Mouse (Mus musculus): ENCODE data around the gene Tfb1m. TPM values are rescaled to one million over a fixed set of nuclear protein-coding genes. Genes with fewer than 3 reads are reported as not detected.

Tfb1m gene
- polyA plus RNA-seq, 1 experiment from 2014 or later, result 18.4 TPM

DNA sequence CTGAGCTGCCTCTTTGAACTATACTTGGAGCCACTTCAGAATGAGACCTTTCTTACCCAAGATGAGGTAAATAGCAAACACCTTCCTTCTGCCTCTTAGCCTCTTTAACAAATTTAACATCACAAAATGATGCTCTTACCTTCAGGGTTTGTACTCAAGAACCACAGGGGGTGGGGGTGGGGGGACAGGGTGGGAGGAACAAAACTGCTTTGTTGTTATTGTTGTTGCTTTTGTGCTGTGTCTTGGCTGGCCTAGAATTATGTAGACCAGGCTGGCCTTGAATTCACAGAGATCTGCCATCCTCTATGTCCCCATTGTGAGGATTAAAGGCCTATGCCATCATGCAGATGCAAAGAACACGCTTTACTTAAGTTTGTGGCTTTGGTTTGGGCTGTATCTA, 51.9 kb downstream of the Tfb1m start:
- H3K9ac ChIP-seq, result no peak overlapping the region
- no peak overlapping the region for H3K4me2 ChIP-seq (replicated peaks)
- 85% methylated on average over 1 of the region's 1 CpGs for WGBS
- H3K4me3 ChIP-seq (replicated peaks), result no peak overlapping the region
- H3K27me3 ChIP-seq (replicated peaks), result no peaks in the 10 kb centered on the region
- ATAC-seq, result no peak
- H3K27ac ChIP-seq, result no peak overlapping the region
- H3K4me1 ChIP-seq (replicated peaks), result no peaks in the 10 kb centered on the region
- no peaks in the 10 kb centered on the region for H3K36me3 ChIP-seq
- no peaks in the 10 kb centered on the region for H3K9me3 ChIP-seq

DNA sequence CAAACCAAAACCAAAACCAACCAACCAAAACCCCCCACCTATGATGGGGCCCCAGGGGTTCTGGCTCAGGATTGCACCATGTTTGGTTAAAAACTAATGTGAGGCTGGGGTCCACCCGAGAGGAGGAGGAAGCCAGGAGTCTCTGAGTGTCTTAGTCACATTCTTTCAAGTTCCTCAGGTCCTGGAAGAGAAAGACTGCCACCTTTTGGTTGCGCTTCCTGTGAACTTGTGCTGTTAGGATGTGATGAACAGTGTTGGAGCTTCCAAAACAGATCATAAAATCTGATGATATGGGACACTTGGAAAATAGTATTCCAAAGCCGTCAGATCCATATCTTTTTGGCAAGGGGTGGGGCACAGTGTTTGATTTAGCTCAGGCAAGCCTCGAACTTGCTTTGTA, 56.6 kb downstream of the Tfb1m start:
- Histone ChIP-seq H3K9ac (no peak overlapping the region), H3K9me3 (no peaks in the 10 kb centered on the region), H3K4me3 (replicated peaks) (no peak overlapping the region), H3K36me3 (no peaks in the 10 kb centered on the region), H3K27ac (no peak overlapping the region), H3K4me1 (replicated peaks) (no peaks in the 10 kb centered on the region), H3K4me2 (replicated peaks) (no peak overlapping the region), H3K27me3 (replicated peaks) (no peaks in the 10 kb centered on the region)
- no peak for ATAC-seq
- WGBS, result 82% methylated on average over 4 of the region's 4 CpGs

DNA sequence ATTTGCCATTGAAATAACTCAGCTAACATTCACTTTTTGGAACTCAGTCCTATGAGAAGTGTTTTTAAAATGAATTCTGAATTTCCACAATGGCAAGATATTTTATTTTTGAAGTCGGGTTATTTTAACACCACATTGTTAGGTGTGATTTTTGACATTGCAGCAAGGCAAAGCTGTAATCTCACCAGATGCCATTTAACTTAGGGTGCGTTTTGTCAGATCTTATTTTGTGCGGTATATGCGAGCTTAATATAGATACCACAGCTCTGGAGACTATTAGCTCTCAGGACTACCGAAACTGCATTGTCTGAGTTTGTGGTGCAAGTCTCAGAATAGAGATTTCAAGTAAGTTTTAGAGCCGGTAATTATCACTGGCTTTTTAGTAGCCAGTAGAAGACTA, 57.5 kb downstream of the Tfb1m start:
- WGBS, result 95% methylated on average over 6 of the region's 6 CpGs
- H3K9me3 ChIP-seq, result no peaks in the 10 kb centered on the region
- no peak overlapping the region for H3K4me2 ChIP-seq (replicated peaks)
- no peak overlapping the region for H3K27ac ChIP-seq
- no peaks in the 10 kb centered on the region for H3K27me3 ChIP-seq (replicated peaks)
- H3K4me3 ChIP-seq (replicated peaks), result no peak overlapping the region
- ATAC-seq, result no peak
- H3K9ac ChIP-seq, result no peak overlapping the region
- no peaks in the 10 kb centered on the region for H3K36me3 ChIP-seq
- no peaks in the 10 kb centered on the region for H3K4me1 ChIP-seq (replicated peaks)

DNA sequence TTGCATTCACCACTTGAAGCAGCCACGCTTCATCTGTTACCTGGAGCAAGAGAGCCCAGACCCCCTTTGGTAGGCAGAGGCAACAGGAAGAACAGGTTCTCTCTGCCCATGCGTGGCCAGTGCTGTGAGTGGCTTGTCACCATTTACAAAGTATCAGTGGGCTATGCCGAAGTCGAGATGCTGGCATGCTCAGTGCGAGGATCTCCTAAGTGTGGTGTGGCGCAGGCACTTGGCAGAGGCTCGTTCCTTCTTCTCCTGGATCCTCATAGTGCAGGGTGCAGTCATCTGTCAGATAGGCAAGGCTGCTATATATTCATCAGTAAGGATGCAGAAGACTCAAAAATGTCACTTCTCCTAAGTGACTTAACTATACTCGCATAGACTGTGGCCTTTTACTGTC, 58.1 kb downstream of the Tfb1m start:
- H3K9me3 ChIP-seq, result no peaks in the 10 kb centered on the region
- no peaks in the 10 kb centered on the region for H3K27me3 ChIP-seq (replicated peaks)
- 88% methylated on average over 8 of the region's 8 CpGs for WGBS
- no peak overlapping the region for H3K4me3 ChIP-seq (replicated peaks)
- H3K36me3 ChIP-seq, result no peaks in the 10 kb centered on the region
- H3K4me1 ChIP-seq (replicated peaks), result no peaks in the 10 kb centered on the region
- no peak overlapping the region for H3K9ac ChIP-seq
- ATAC-seq, result no peak
- no peak overlapping the region for H3K4me2 ChIP-seq (replicated peaks)
- no peak overlapping the region for H3K27ac ChIP-seq

DNA sequence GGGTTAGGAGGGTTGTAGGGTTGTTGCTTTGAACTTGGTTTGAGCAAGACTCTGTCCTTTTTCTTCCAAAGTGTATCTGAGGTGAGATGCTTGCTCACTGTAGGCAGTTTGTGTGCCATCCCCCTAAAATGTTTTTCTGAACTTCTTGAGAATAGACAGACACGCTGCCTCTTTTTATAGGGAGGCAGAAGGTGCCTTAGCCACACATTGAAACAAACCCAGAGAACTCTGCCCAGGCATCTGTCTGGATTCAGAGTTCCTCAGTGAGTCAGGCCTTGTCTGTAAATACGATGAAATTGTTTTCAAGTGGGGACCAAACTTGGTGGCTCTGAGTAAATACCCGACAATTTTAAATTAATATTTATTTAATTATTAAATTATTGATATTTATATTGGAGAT, 59.0 kb downstream of the Tfb1m start:
- 87% methylated on average over 3 of the region's 3 CpGs for WGBS
- Histone ChIP-seq H3K4me1 (replicated peaks) (no peaks in the 10 kb centered on the region), H3K27me3 (replicated peaks) (no peaks in the 10 kb centered on the region), H3K9me3 (no peaks in the 10 kb centered on the region), H3K27ac (no peak overlapping the region), H3K36me3 (no peaks in the 10 kb centered on the region), H3K4me3 (replicated peaks) (no peak overlapping the region), H3K9ac (no peak overlapping the region), H3K4me2 (replicated peaks) (no peak overlapping the region)
- ATAC-seq, result no peak

DNA sequence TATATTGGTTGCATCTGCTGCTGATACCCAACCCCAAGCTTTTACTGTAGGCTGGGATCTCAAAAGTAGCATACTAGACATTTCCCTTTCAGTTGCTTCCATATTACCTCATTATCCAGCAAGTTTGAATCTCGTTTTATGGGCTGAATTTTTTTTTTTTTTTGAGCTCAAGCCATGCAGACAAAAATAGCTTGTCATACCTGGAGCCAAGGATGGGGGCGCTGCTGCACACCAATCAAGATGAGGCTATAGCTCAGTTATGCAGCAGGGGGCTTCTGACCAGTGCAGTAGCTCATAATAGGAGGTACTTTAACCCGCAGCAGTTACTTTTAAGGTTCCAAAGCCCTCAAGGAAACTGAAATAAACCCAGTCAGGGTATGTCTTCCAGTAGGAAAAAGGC, 59.5 kb downstream of the Tfb1m start:
- H3K4me1 ChIP-seq (replicated peaks), result no peaks in the 10 kb centered on the region
- no peak overlapping the region for H3K27ac ChIP-seq
- no peak overlapping the region for H3K4me3 ChIP-seq (replicated peaks)
- no peak overlapping the region for H3K4me2 ChIP-seq (replicated peaks)
- no peaks in the 10 kb centered on the region for H3K27me3 ChIP-seq (replicated peaks)
- no peak for ATAC-seq
- H3K9me3 ChIP-seq, result no peaks in the 10 kb centered on the region
- no peak overlapping the region for H3K9ac ChIP-seq
- WGBS, result 30% methylated on average over 3 of the region's 3 CpGs
- no peaks in the 10 kb centered on the region for H3K36me3 ChIP-seq

DNA sequence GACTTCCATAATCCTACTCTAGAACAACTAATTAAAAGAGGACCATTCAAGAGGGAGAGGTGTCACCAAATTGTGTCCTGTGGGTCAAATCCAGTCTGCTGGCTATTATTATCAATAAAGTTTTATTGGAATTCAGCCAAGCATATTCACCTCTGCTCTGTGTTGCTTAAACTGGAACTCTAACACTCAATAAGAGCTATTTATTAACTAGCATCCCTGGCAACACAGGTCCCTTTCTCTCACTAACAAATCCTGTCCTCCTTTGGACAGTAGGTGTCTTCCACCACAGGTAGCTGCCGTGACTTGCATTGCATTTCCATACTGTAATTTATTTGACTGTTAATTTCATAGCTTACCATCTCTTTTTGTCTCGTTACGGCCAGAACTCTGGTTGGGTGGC, 61.5 kb downstream of the Tfb1m start:
- Histone ChIP-seq H3K4me1 (replicated peaks) (no peaks in the 10 kb centered on the region), H3K27me3 (replicated peaks) (no peaks in the 10 kb centered on the region), H3K4me3 (replicated peaks) (no peak overlapping the region), H3K36me3 (no peaks in the 10 kb centered on the region), H3K4me2 (replicated peaks) (no peak overlapping the region), H3K9me3 (no peaks in the 10 kb centered on the region), H3K27ac (no peak overlapping the region), H3K9ac (no peak overlapping the region)
- ATAC-seq, result peak; percentile 51; the same call in 1 of the 2 replicates
- 77% methylated on average over 3 of the region's 3 CpGs for WGBS

DNA sequence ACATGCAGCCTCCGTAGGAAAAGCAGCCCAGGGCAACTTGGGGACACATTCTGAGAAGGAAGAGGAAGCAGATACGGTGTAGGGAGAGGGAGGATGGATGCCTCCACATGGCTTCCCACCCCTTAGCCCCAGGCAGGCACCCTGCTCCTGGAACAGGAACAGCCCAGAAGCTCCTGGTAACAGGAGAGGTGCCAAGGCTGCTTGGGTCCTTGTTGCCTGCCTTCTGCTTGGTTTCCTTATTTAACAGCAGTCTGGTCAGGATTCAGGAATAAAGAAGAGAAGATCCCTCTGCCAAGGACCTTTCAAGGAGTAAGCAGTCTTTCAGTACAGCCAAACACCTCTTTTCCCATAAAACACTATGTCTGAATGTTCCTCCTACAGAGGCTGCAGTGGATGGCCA, 62.0 kb downstream of the Tfb1m start:
- H3K27me3 ChIP-seq (replicated peaks), result no peaks in the 10 kb centered on the region
- H3K4me3 ChIP-seq (replicated peaks), result no peak overlapping the region
- no peak overlapping the region for H3K4me2 ChIP-seq (replicated peaks)
- H3K9me3 ChIP-seq, result no peaks in the 10 kb centered on the region
- no peaks in the 10 kb centered on the region for H3K4me1 ChIP-seq (replicated peaks)
- no peaks in the 10 kb centered on the region for H3K36me3 ChIP-seq
- WGBS, result 57% methylated on average over 2 of the region's 2 CpGs
- H3K27ac ChIP-seq, result no peak overlapping the region
- H3K9ac ChIP-seq, result no peak overlapping the region
- no peak for ATAC-seq

DNA sequence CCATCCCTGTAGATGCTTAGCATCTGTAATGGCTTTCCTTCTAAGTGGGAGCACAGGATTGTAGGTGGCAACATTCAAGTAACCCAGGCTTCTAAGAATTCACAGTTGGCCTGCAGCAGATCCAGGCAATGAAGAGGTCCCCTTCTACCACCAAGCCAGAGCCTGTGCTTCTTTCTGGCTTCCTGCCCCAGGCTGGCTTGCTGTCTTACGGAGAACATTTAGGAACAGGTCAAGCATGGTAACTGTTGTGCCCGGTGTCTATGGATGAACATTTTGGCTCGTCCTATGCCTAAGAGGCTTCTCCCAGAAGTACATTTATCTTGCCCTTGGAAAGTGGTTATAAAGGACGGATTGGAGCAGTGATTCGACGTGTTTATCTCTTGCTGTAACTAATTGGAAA, 65.9 kb downstream of the Tfb1m start:
- no peaks in the 10 kb centered on the region for H3K36me3 ChIP-seq
- H3K4me3 ChIP-seq (replicated peaks), result no peak overlapping the region
- peaks cover 5% of the 10 kb centered on the region; the same call in 1 of the 2 replicates for H3K4me1 ChIP-seq (replicated peaks)
- no peak overlapping the region for H3K4me2 ChIP-seq (replicated peaks)
- no peak overlapping the region for H3K27ac ChIP-seq
- no peak overlapping the region for H3K9ac ChIP-seq
- no peaks in the 10 kb centered on the region for H3K27me3 ChIP-seq (replicated peaks)
- WGBS, result 84% methylated on average over 6 of the region's 6 CpGs
- no peaks in the 10 kb centered on the region for H3K9me3 ChIP-seq
- ATAC-seq, result no peak

DNA sequence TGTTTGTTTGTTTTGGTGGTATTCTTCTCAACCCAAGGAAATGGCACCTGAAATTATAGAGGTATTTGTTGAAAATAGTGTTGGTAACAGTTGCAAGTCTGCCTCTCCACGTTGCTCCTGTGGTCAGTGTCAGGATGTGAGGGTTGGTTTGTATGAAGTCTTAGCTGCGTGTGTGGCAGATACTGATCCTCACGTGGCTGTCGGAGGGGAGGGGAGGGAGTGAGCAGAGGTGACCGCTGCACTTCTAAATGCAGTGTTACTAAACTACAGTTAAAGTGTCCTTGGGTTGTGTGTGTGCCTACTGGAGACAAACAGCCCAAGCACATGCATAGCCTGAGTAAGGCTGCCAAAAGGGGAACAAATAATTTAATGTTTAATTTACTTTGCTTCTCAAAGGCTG, 66.5 kb downstream of the Tfb1m start:
- WGBS, result 50% methylated on average over 5 of the region's 5 CpGs

DNA sequence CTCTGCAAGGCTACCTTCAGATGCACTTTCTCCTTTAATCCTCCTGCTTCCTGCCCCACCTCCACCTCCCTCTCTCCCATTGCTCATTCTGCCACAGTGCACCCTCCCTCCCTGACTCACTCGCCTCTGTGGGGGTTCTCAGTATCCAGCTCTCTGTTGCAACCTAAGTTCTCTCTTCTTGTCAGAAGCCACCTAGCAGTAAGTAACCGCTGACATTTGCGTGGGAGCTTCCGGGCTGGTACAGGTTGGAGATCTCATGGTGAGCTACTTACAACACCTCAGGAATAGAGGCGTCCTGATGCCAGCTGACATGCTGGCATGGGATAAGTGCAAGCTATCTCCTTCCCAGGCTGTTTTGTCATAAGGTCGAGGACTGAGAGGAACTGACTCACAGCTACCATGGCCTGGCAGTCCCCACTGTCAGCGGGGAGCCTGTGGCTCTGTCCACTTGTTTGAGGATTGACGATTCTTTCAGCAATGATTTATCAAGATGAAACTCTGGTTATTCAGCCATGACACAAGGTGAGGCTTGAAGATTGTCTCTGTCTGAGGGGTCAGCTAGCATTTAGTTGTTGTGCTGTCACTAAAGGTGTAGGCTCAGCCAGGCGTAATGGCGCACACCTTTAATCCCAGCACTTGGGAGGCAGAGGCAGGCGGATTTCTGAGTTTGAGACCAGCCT, 67.2 kb downstream of the Tfb1m start:
- Histone ChIP-seq H3K27ac (no peak overlapping the region), H3K27me3 (replicated peaks) (no peaks in the 10 kb centered on the region), H3K4me2 (replicated peaks) (no peak overlapping the region), H3K4me1 (replicated peaks) (peaks cover 5% of the 10 kb centered on the region; the same call in 1 of the 2 replicates), H3K9me3 (no peaks in the 10 kb centered on the region), H3K9ac (no peak overlapping the region), H3K36me3 (no peaks in the 10 kb centered on the region), H3K4me3 (replicated peaks) (no peak overlapping the region)
- no peak for ATAC-seq
- 81% methylated on average over 11 of the region's 11 CpGs for WGBS

More for the DNA sequence above, 66.5 kb downstream of the Tfb1m start:
- H3K4me1 ChIP-seq (replicated peaks), result peaks cover 5% of the 10 kb centered on the region; the same call in 1 of the 2 replicates
- H3K27me3 ChIP-seq (replicated peaks), result no peaks in the 10 kb centered on the region
- H3K27ac ChIP-seq, result no peak overlapping the region
- H3K9me3 ChIP-seq, result no peaks in the 10 kb centered on the region
- H3K9ac ChIP-seq, result no peak overlapping the region
- H3K36me3 ChIP-seq, result no peaks in the 10 kb centered on the region
- ATAC-seq, result no peak
- H3K4me2 ChIP-seq (replicated peaks), result no peak overlapping the region
- H3K4me3 ChIP-seq (replicated peaks), result no peak overlapping the region

DNA sequence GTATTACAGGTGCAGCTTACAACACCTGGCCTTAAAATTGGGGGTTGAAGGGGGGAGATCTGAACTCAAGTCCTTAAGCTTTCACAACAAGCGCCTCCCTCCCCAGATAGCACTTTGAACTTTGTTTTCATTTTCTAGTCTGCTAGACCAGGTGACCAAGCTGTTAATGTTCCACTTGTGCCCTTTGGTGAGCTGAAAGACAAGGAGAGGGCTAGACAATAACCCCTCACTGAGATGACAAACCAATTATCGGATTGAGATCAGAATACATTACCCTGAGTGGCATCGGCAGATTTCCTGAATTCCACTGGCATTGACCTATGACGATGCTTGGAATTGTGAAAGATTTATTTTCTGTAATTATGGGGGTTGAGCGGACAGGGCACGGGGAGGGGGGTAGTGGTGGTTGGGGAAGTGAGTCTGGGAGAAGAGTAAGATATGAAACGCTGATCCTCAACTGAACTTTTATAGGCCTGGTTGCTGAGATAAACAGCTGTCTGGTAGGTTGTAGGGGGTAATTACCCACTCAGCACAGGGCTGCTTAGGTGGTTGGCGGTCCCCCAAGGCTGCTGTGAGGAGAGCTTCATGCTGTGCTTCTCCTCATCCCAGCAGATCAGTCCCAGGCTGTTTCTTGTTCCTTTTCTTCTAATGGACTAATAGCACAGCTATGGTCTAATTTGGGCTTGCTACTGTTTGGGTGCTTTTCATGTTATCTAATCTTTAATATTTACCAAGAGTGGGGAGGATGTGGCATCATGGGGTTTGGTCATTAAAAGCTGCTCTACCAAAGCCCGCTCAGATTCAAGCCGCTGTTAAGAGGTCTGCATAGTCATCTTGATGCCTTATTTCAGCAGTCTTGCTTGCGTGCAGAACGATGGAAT, 69.6 kb downstream of the Tfb1m start:
- H3K36me3 ChIP-seq, result no peaks in the 10 kb centered on the region
- ATAC-seq, result peak; percentile 68; the same call in 1 of the 2 replicates
- WGBS, result 68% methylated on average over 12 of the region's 12 CpGs
- H3K4me1 ChIP-seq (replicated peaks), result peaks cover 5% of the 10 kb centered on the region; the same call in 1 of the 2 replicates
- H3K9me3 ChIP-seq, result no peaks in the 10 kb centered on the region
- H3K27ac ChIP-seq, result no peak overlapping the region
- H3K27me3 ChIP-seq (replicated peaks), result no peaks in the 10 kb centered on the region
- no peak overlapping the region for H3K9ac ChIP-seq
- no peak overlapping the region for H3K4me3 ChIP-seq (replicated peaks)
- H3K4me2 ChIP-seq (replicated peaks), result no peak overlapping the region
